ENCODE assay signal across 21 mouse cellular contexts in genomic region chr6:43638865-43639264, GRCm38 (mm10). TPM values are rescaled to one million over a fixed set of nuclear protein-coding genes. Genes with fewer than 3 reads are reported as not detected.
DNase-seq lines count a peak whose midpoint lies in the region; ATAC-seq and TF ChIP-seq lines count a peak whose summit lies in the region.
"Had no signal": no experiment of that assay in that cellular context is flagged by ENCODE, and none has a peak within 500 bp of the region (broad histone marks: within the 10 kb centered on the region; RNA-seq: fewer than 3 reads in every experiment).

No protein-coding gene starts in this region.

- H3K9ac ChIP-seq in midbrain, embryonic 11.5 days (ENCODE audit: low read length), result no peak overlapping the region
- no peak overlapping the region for H3K9ac ChIP-seq in midbrain, embryonic 16.5 days (ENCODE audit: low read depth, low read length)
- H3K9ac ChIP-seq in CH12.LX (ENCODE audit: insufficient read depth, low read depth), result peak overlapping the region; percentile 35; the same call in 1 of the 2 replicates

- H3K4me3 ChIP-seq in midbrain, embryonic 11.5 days (ENCODE audit: low read depth, low read length), result no peak overlapping the region
- H3K4me3 ChIP-seq in midbrain, embryonic 16.5 days (ENCODE audit: low read depth, low read length), result no peak overlapping the region
- no peak overlapping the region for H3K4me3 ChIP-seq in CH12.LX (replicated peaks in 1 of 3; ENCODE audit: low read depth in 2 of 3, low read length in 2 of 3, poor library complexity in 1 of 3)

- in situ Hi-C loops in CH12.LX (cut with MboI; ENCODE audit: low pct_ligation_motif_present, low pct_unique_long_range_greater_than_20kb, low sequenced_read_pairs), result no loop called here

- WGBS in midbrain, embryonic 11.5 days, result 91% methylated on average over 1 of the region's 1 CpGs
- whole genome bisulfite sequencing in midbrain, embryonic 16.5 days, result 84% methylated on average over 1 of the region's 1 CpGs

- no peaks in the 10 kb centered on the region for H3K27me3 ChIP-seq in midbrain, embryonic 11.5 days (ENCODE audit: control insufficient read depth, insufficient read depth, low read length)
- H3K27me3 ChIP-seq in midbrain, embryonic 16.5 days (ENCODE audit: control insufficient read depth, insufficient read depth, low read depth, low read length), result no peaks in the 10 kb centered on the region
- no peaks in the 10 kb centered on the region for H3K27me3 ChIP-seq in CH12.LX (replicated peaks)
- H3K27me3 ChIP-seq: Patski had no signal

- no peak for TF ChIP-seq POLR2A in CH12.LX (IDR thresholded peaks at IDR 0.05; ENCODE audit: low read depth, low read length)

- ATAC-seq in midbrain, embryonic 11.5 days (ENCODE audit: low FRiP score), result no peak
- no peak for ATAC-seq in midbrain, embryonic 16.5 days
- ATAC-seq: activated CD4-positive, CD25-positive, alpha-beta regulatory T cell, adult 4 months; Patski had no signal

- no peak for TF ChIP-seq EP300 in CH12.LX (IDR thresholded peaks at IDR 0.05; ENCODE audit: low read length)

- H3K79me2 ChIP-seq in CH12.LX (replicated peaks; ENCODE audit: control insufficient read depth, extremely low read depth, insufficient read depth, poor library complexity, severe bottlenecking), result peaks cover 2% of the 10 kb centered on the region; the same call in 1 of the 2 replicates

- no peak overlapping the region for H3K27ac ChIP-seq in midbrain, embryonic 11.5 days (ENCODE audit: low read depth, low read length)
- H3K27ac ChIP-seq in midbrain, embryonic 16.5 days (ENCODE audit: low read length), result no peak overlapping the region
- peak overlapping the region; percentile 46 for H3K27ac ChIP-seq in CH12.LX (ENCODE audit: insufficient read depth, low read depth)

- TF ChIP-seq CTCF in CH12.LX (conservative IDR thresholded peaks at IDR 0.05 in 1 of 2, IDR thresholded peaks at IDR 0.05 in 1 of 2; ENCODE audit: low read depth in 2 of 2, low read length in 2 of 2), result no peak

- no peak overlapping the region for H3K4me2 ChIP-seq in midbrain, embryonic 11.5 days
- H3K4me2 ChIP-seq in midbrain, embryonic 16.5 days (ENCODE audit: low read length), result no peak overlapping the region
- H3K4me2 ChIP-seq in CH12.LX (ENCODE audit: insufficient read depth, low read depth, poor library complexity, severe bottlenecking), result peak overlapping the region; percentile 95

- no peaks in the 10 kb centered on the region for H3K4me1 ChIP-seq in midbrain, embryonic 11.5 days (ENCODE audit: control insufficient read depth, insufficient read depth, low read length)
- no peaks in the 10 kb centered on the region for H3K4me1 ChIP-seq in midbrain, embryonic 16.5 days (ENCODE audit: control insufficient read depth, insufficient read depth, low read length)
- H3K4me1 ChIP-seq in CH12.LX (ENCODE audit: control insufficient read depth in 1 of 2, insufficient read depth in 2 of 2), result peaks cover 4 to 37% of the 10 kb centered on the region in 2 experiments

- dilution Hi-C loops in CH12.LX (cut with MboI; ENCODE audit: extremely low pct_ligation_motif_present, extremely low pct_unique_long_range_greater_than_20kb, low sequenced_read_pairs), result no loop called here

- peak; percentile 72 for DNase-seq in midbrain, embryonic 11.5 days (ENCODE audit: low spot score, missing footprints)
- DNase-seq in A20 (ENCODE audit: low read depth, low spot score) (peak; percentile 40), CH12.LX (ENCODE audit: extremely low read depth) (no peak)
- no peak for DNase-seq in kidney, postnatal 25 days
- no peak for DNase-seq in cerebellum, adult 9-10 months
- DNase-seq: adrenal gland, adult 2 months; adrenal gland, adult 8-10 months; adrenal gland, postnatal 10 days; adrenal gland, postnatal 14 days; adrenal gland, postnatal 25 days; adrenal gland, postnatal 36 days; B cell, adult 2 months; cerebellum, adult 11 months; cerebellum, adult 11-12 months; cerebellum, adult 18-20 months; cerebellum, adult 2 months; cerebellum, adult 8-10 months had no signal

- no peaks in the 10 kb centered on the region for H3K36me3 ChIP-seq in midbrain, embryonic 11.5 days (ENCODE audit: control insufficient read depth, insufficient read depth, low read length)
- H3K36me3 ChIP-seq in midbrain, embryonic 16.5 days (ENCODE audit: control insufficient read depth, insufficient read depth, low read length), result no peaks in the 10 kb centered on the region
- H3K36me3 ChIP-seq in CH12.LX (replicated peaks in 1 of 2; ENCODE audit: control insufficient read depth in 1 of 2, insufficient read depth in 1 of 2, low read length in 1 of 2), result no peaks in the 10 kb centered on the region

- no peak for TF ChIP-seq RAD21 in CH12.LX (IDR thresholded peaks at IDR 0.05; ENCODE audit: low read depth, low read length)

- H3K9me3 ChIP-seq in midbrain, embryonic 11.5 days (ENCODE audit: control insufficient read depth, low read length), result no peaks in the 10 kb centered on the region
- H3K9me3 ChIP-seq in midbrain, embryonic 16.5 days (replicated peaks; ENCODE audit: control insufficient read depth, low read length, poor library complexity, severe bottlenecking), result no peaks in the 10 kb centered on the region
- no peaks in the 10 kb centered on the region for H3K9me3 ChIP-seq in CH12.LX (replicated peaks; ENCODE audit: low read length)
- H3K9me3 ChIP-seq: G1E had no signal

TF ChIP-seq in CH12.LX, 34 proteins besides CTCF, POLR2A, EP300 and RAD21:
- TF ChIP-seq POLR2AphosphoS2 (IDR thresholded peaks at IDR 0.05; ENCODE audit: low read depth, low read length), result no peak
- TF ChIP-seq ZNF384 (IDR thresholded peaks at IDR 0.05; ENCODE audit: low read depth, low read length), result peak; percentile 94
- TF ChIP-seq MEF2A (IDR thresholded peaks at IDR 0.05; ENCODE audit: borderline replicate concordance, low read depth, low read length), result peak; percentile 32; the same call in 1 of the 2 replicates
- peak; percentile 63 for TF ChIP-seq IRF4 (IDR thresholded peaks at IDR 0.05; ENCODE audit: low read depth, low read length)

RNA-seq across cellular contexts. Expression of gene Tpk1, which starts 27.2 kb away (rescaled TPM):
- polyA plus RNA-seq in midbrain, embryonic 11.5 days (2014; fragmentation: Nextera tagmentation; extraction: Ambion mirVana), result 4.9 and 6.0 TPM in 2 replicates
- 6.0 and 6.1 TPM in 2 replicates for polyA plus RNA-seq in midbrain, embryonic 16.5 days (2015; fragmentation: Nextera tagmentation; extraction: Ambion mirVana)
- 3.9 TPM in 2 replicates for total RNA-seq in CH12.LX (2012; rRNA removed)
- total RNA-seq in CH12.LX (2014; rRNA removed), result 6.3 and 6.7 TPM in 2 replicates
- polyA plus RNA-seq in CH12.LX (2012; ENCODE audit: insufficient read length, low read depth), result 4.8 and 5.7 TPM in 2 replicates

Comparison
In these comparisons a context has a peak if more than half of its experiments do, and no peak if none do; other contexts are left out.
1. DNase-seq: peak in midbrain, embryonic 11.5 days (single experiment) and A20 (single experiment); none in CH12.LX (single experiment), kidney, postnatal 25 days (0 of 2) and cerebellum, adult 9-10 months (single experiment).